Mouse (Mus musculus) spleen, postnatal 10 days (tissue): ENCODE measurements at regions not wholly inside any gene's neighbourhood (a gene's known extent, or its start where the extent isn't known, plus 50 kb on each side); places are given as distances from the start of the nearest gene placed in this dataset.
A peak's percentile ranks its signal among the peaks of the same experiment; 100 is the strongest.

Experiments used
- DNase-seq, 2 experiments: peaks; one replicate each; pipeline ENCODE4 v3.0.0; 2021 to 2022; ENCODE audit warnings: low spot score in 2 of 2

GRCm38 (mm10) chr10:38875667-38876245 is 54.2 kb upstream of the Rfpl4b start:
- peak in 1 of 2 experiments; percentile 41 for DNase-seq

GRCm38 (mm10) chr10:38879271-38879670 is 57.7 kb upstream of the Rfpl4b start:
- no peak for DNase-seq

DNA sequence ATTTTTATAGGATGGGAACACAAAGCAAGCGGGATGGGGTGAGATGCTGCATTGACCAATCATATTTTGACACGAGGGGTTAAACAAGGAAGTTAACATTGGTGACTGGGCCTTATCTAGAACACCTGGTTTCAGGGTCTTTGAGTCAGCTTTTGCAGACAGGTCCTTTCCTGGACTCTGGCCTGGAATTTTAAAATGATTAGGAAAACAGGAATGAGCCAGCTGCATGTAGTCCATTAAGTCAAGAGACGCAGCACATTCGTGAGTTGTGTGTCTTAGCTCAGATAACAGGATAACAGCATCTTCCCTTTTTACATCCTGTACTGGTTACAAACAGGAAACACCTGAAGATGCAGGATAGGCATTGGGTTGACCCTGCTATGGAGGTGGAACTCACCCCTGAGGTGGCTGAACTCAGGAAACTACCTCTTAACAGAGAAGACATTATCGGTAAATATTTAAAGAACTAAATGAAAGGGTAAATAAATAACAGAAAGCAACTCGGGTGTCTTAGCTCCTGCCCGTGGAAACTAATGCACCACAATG is 59.1 kb upstream of the Rfpl4b start:
- no peak for DNase-seq

GRCm38 (mm10) chr10:38882154-38882553 is 60.6 kb upstream of the Rfpl4b start:
- no peak for DNase-seq

DNA sequence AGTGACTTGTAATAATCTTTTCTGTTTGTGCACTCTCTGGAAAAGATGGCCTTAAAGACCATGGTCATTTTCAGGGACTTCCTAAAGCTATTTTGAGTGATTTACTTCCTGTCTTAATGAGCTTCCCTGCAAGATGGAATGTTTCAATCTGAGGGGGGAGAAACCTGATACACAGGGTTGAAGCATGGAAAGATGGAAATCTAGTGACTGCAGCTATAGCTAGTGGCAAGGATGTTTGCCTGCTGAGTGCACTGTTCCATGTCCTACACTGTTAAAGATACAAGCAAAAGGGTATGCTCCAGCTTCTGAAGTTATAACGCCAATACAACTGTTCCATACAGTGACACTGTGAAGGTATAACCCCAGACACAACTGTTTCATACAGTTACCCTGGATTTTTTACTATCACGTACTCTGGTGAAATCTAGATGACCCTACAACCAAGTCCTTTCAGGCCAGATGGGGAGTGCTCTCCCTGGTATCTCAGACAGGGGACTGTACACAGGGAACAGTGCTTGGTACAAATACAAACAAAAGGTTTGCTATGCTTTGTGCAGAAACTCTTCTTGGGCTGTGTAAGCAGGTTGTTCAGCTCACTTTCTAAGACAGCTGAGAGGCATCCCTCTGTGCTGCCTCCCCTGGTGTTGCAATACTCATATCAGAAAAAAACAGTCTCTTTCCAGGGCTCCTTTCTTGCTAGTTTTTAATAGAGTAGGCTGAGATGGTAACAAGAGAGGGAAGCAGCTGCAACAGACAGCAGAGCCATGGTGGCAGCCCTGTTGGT is 62.4 kb upstream of the Rfpl4b start:
- DNase-seq = no peak

GRCm38 (mm10) chr10:38884641-38885040 is 63.1 kb upstream of the Rfpl4b start:
- DNase-seq = peak in 1 of 2 experiments; percentile 21

DNA sequence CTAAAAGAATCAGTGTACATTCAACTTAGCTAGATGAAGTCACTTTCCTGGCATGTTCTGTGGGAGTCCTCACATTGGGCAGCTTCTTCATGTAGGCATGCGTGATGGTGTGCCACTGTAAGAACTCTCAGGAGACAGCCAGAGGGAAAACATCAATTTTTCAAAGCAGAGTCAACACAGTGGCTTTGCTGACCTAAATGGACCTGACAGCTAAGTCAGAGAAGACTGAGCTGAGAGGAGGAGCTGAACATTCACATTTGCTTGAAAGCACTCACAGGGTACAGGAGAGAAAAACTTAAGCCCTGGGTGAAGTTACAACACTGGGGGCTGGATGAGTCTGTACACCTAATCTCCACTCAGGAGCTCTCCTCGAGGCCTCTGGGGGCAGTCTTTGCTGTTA is 64.9 kb upstream of the Rfpl4b start:
- no peak for DNase-seq

- no peak for DNase-seq
Measured at GRCm38 (mm10) chr10:38887896-38888295, 66.3 kb upstream of the Rfpl4b start.

GRCm38 (mm10) chr10:38894706-38895105 is 70.6 kb upstream of the Lama4 start:
- DNase-seq = no peak

GRCm38 (mm10) chr10:38895656-38896055 is 69.7 kb upstream of the Lama4 start:
- DNase-seq = no peak

GRCm38 (mm10) chr10:38897573-38897972 is 67.7 kb upstream of the Lama4 start:
- no peak for DNase-seq

DNA sequence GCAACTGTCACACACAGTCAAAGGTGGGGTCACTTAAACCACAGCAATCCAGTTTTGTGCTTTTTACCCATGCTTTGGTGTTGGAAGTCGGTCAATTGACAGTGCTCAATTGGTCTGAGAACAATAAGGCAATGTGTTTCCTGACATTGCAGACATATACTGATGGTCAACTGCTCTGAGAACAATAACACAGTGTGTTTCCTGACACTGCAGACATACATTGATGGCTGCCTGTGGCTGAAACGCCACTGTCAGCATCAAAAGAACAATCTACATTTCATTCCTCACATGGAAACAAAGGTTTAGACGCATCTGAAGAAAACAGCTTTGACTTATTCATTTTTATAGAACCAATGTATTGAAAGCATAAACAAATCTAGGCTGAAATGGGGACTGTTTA is 59.2 kb upstream of the Lama4 start:
- DNase-seq = no peak

DNA sequence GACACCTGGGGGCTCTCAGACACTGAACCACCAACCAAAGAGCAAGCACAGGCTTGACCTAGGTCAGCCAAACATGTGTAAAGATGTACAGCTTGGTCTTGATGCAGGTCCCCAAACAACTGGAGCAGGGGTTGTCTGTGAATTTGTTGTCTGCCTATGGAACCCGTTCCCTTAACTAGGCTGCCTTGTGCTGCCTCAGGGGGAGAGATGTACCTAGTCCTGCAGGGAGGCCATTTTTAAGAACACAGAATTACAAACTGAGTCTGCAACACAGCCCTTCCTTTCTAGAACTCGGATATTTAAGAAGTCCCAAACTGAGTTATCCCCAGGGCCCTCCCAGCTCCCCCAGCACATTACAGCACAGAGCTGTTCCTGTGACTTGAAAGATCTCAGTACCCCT is 57.5 kb upstream of the Lama4 start:
- DNase-seq = no peak

DNA sequence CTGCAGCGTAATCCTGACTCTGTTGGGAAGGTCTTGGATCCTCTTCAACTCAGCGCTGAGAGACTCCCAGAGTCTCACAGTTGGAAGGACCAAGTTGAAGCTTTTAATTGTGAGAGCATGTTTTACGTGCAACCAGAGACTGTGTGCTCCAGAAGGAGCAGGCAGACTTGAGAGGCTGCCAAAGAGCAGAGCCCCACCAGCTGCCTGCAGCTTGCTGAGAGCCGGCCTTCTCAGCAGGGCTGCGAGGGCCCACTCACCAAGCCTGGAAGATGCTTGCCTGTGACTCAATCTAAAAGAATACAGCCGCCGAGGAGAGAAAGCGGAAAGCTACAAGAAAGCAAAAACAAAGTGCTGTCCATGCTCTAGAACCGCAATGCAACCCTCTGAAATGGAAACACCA is 57.0 kb upstream of the Lama4 start:
- DNase-seq = no peak

GRCm38 (mm10) chr10:38909152-38909732 is 56.1 kb upstream of the Lama4 start:
- no peak for DNase-seq

GRCm38 (mm10) chr10:38909843-38910242 is 55.5 kb upstream of the Lama4 start:
- no peak for DNase-seq

- DNase-seq = no peak
Measured at GRCm38 (mm10) chr10:38913013-38913412, 52.3 kb upstream of the Lama4 start.
